Mouse (Mus musculus): ENCODE measurements around the gene Barhl2. TPM values are rescaled to one million over a fixed set of nuclear protein-coding genes. Genes with fewer than 3 reads are reported as not detected.

Barhl2 gene
- polyA plus RNA-seq, 1 experiment from 2014 or later, result not detected

GRCm38 (mm10) chr5:106445681-106446080, 12.3 kb downstream of the Barhl2 start:
- H3K27me3 ChIP-seq (replicated peaks), result peaks cover 90% of the 10 kb centered on the region
- H3K27ac ChIP-seq (replicated peaks), result no peak overlapping the region
- H3K9ac ChIP-seq, result no peak overlapping the region
- no peak overlapping the region for H3K4me3 ChIP-seq
- WGBS, result 56% methylated on average over 3 of the region's 3 CpGs
- H3K4me2 ChIP-seq, result no peak overlapping the region
- ATAC-seq (ENCODE audit: extremely low read depth, insufficient number of reproducible peaks, low FRiP score, low TSS enrichment), result no peak
- H3K9me3 ChIP-seq, result no peaks in the 10 kb centered on the region
- 0 out of 2 replicates have a peak, but pooled peaks cover 4% of the 10 kb centered on the region for H3K4me1 ChIP-seq
- H3K36me3 ChIP-seq, result no peaks in the 10 kb centered on the region

DNA sequence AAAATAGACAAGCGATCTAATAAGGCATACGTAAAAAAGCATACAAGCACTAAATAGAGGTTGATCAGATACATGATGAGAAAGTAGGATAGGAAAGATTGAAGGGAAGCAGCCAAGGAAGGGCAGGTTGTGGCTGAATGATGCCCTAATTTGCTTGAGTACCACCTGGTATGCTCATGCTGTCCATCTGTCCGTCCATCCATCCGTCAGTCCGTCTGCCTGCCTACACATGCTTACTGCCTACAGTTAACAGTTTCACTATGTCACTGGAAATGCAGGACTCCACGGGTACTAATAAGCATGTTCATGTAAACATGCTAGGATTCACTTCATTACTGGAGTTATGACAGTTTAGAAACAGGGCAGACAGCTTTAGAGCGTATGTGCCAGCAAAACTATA, 19.1 kb downstream of the Barhl2 start:
- no peak for ATAC-seq (ENCODE audit: extremely low read depth, insufficient number of reproducible peaks, low FRiP score, low TSS enrichment)
- no peak overlapping the region for H3K27ac ChIP-seq (replicated peaks)
- H3K4me3 ChIP-seq, result no peak overlapping the region
- no peaks in the 10 kb centered on the region for H3K36me3 ChIP-seq
- no peak overlapping the region for H3K4me2 ChIP-seq
- H3K4me1 ChIP-seq, result no peaks in the 10 kb centered on the region
- no peaks in the 10 kb centered on the region for H3K9me3 ChIP-seq
- H3K27me3 ChIP-seq (replicated peaks), result peaks cover 49% of the 10 kb centered on the region
- 83% methylated on average over 7 of the region's 7 CpGs for WGBS
- no peak overlapping the region for H3K9ac ChIP-seq

- Histone ChIP-seq H3K9ac (no peak overlapping the region), H3K27me3 (replicated peaks) (peaks cover 8% of the 10 kb centered on the region; the same call in 1 of the 2 replicates), H3K9me3 (peaks cover 4% of the 10 kb centered on the region; the same call in 1 of the 2 replicates), H3K36me3 (no peaks in the 10 kb centered on the region), H3K4me3 (no peak overlapping the region), H3K27ac (replicated peaks) (no peak overlapping the region), H3K4me1 (no peaks in the 10 kb centered on the region), H3K4me2 (no peak overlapping the region)
- ATAC-seq (ENCODE audit: extremely low read depth, insufficient number of reproducible peaks, low FRiP score, low TSS enrichment), result no peak
- WGBS, result 66% methylated on average over 7 of the region's 7 CpGs
Observed at GRCm38 (mm10) chr5:106426069-106426468, 31.9 kb downstream of the Barhl2 start.

- Histone ChIP-seq H3K4me1 (no peaks in the 10 kb centered on the region), H3K9me3 (0 out of 2 replicates have a peak, but pooled peaks cover under 1% of the 10 kb centered on the region), H3K9ac (no peak overlapping the region), H3K27ac (replicated peaks) (no peak overlapping the region), H3K4me3 (no peak overlapping the region), H3K27me3 (replicated peaks) (no peaks in the 10 kb centered on the region; the same call in 1 of the 2 replicates), H3K4me2 (no peak overlapping the region), H3K36me3 (no peaks in the 10 kb centered on the region)
- WGBS, result 76% methylated on average over 8 of the region's 8 CpGs
- no peak for ATAC-seq (ENCODE audit: extremely low read depth, insufficient number of reproducible peaks, low FRiP score, low TSS enrichment)
Observed at GRCm38 (mm10) chr5:106420871-106421270, 37.1 kb downstream of the Barhl2 start.

- Histone ChIP-seq H3K9ac (no peak overlapping the region), H3K4me2 (no peak overlapping the region), H3K36me3 (no peaks in the 10 kb centered on the region), H3K9me3 (no peaks in the 10 kb centered on the region), H3K27ac (replicated peaks) (no peak overlapping the region), H3K4me1 (no peaks in the 10 kb centered on the region), H3K27me3 (replicated peaks) (no peaks in the 10 kb centered on the region; the same call in 1 of the 2 replicates), H3K4me3 (no peak overlapping the region)
- no peak for ATAC-seq (ENCODE audit: extremely low read depth, insufficient number of reproducible peaks, low FRiP score, low TSS enrichment)
- WGBS, result 82% methylated on average over 11 of the region's 11 CpGs
Observed at GRCm38 (mm10) chr5:106420370-106420769, 37.6 kb downstream of the Barhl2 start.

- no peak overlapping the region for H3K4me3 ChIP-seq
- no peaks in the 10 kb centered on the region; the same call in 1 of the 2 replicates for H3K27me3 ChIP-seq (replicated peaks)
- H3K27ac ChIP-seq (replicated peaks), result no peak overlapping the region
- H3K36me3 ChIP-seq, result no peaks in the 10 kb centered on the region
- no peaks in the 10 kb centered on the region for H3K4me1 ChIP-seq
- no peak overlapping the region for H3K4me2 ChIP-seq
- WGBS, result 24% methylated on average over 7 of the region's 7 CpGs
- no peaks in the 10 kb centered on the region for H3K9me3 ChIP-seq
- ATAC-seq (ENCODE audit: extremely low read depth, insufficient number of reproducible peaks, low FRiP score, low TSS enrichment), result no peak
- no peak overlapping the region for H3K9ac ChIP-seq
Observed at GRCm38 (mm10) chr5:106417210-106417609, 40.8 kb downstream of the Barhl2 start.

- Histone ChIP-seq H3K9ac (no peak overlapping the region), H3K4me3 (no peak overlapping the region), H3K27me3 (replicated peaks) (no peaks in the 10 kb centered on the region), H3K27ac (replicated peaks) (no peak overlapping the region), H3K4me2 (no peak overlapping the region), H3K36me3 (no peaks in the 10 kb centered on the region), H3K9me3 (no peaks in the 10 kb centered on the region), H3K4me1 (no peaks in the 10 kb centered on the region)
- ATAC-seq (ENCODE audit: extremely low read depth, insufficient number of reproducible peaks, low FRiP score, low TSS enrichment), result no peak
- WGBS, result 59% methylated on average over 6 of the region's 6 CpGs
Observed at GRCm38 (mm10) chr5:106416550-106416949, 41.4 kb downstream of the Barhl2 start.

DNA sequence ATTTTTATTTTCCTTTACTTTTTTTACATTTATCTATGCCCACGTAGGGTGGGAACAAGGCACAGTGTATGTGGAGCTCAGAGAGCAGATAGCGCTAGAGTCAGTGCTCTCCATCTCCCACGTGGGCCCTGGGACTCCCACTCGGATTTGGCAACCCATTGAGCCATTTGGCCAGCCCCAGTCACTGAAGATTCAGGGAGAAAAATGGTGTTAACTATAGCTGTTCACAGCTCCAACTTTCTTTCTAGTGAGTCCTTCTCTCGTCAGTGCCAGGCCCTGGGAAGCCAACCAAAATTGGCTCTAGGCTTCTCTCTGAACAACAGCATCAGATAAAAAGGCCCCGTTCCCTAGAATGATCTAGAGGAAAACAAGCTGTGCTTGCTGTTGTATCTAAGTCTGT, 42.2 kb downstream of the Barhl2 start:
- ATAC-seq (ENCODE audit: extremely low read depth, insufficient number of reproducible peaks, low FRiP score, low TSS enrichment), result no peak
- H3K36me3 ChIP-seq, result no peaks in the 10 kb centered on the region
- H3K4me3 ChIP-seq, result no peak overlapping the region
- H3K9me3 ChIP-seq, result no peaks in the 10 kb centered on the region
- H3K27ac ChIP-seq (replicated peaks), result no peak overlapping the region
- WGBS, result 57% methylated on average over 6 of the region's 6 CpGs
- H3K27me3 ChIP-seq (replicated peaks), result no peaks in the 10 kb centered on the region
- H3K9ac ChIP-seq, result no peak overlapping the region
- no peak overlapping the region for H3K4me2 ChIP-seq
- no peaks in the 10 kb centered on the region for H3K4me1 ChIP-seq

- H3K4me3 ChIP-seq, result no peak overlapping the region
- H3K27me3 ChIP-seq (replicated peaks), result no peaks in the 10 kb centered on the region
- 60% methylated on average over 2 of the region's 2 CpGs for WGBS
- no peak for ATAC-seq (ENCODE audit: extremely low read depth, insufficient number of reproducible peaks, low FRiP score, low TSS enrichment)
- H3K27ac ChIP-seq (replicated peaks), result no peak overlapping the region
- H3K9ac ChIP-seq, result no peak overlapping the region
- H3K36me3 ChIP-seq, result no peaks in the 10 kb centered on the region
- no peak overlapping the region for H3K4me2 ChIP-seq
- no peaks in the 10 kb centered on the region for H3K4me1 ChIP-seq
- H3K9me3 ChIP-seq, result no peaks in the 10 kb centered on the region
Observed at GRCm38 (mm10) chr5:106402761-106403160, 55.2 kb downstream of the Barhl2 start.

Other genes with a start within 250 kb of the Barhl2 start
- not detected in 2 replicates for gene Gm17304, start 150.9 kb upstream of the Barhl2 start, polyA plus RNA-seq (2015; fragmentation: Nextera tagmentation; extraction: Ambion mirVana)
- 38.5 and 48.7 TPM in 2 replicates for gene Zfp644, start 239.1 kb upstream of the Barhl2 start, polyA plus RNA-seq (2015; fragmentation: Nextera tagmentation; extraction: Ambion mirVana)

Measured in heart, embryonic 13.5 days (tissue).